Mouse (Mus musculus): ENCODE measurements around the gene Sh3rf1. TPM values are rescaled to one million over a fixed set of nuclear protein-coding genes. Genes with fewer than 3 reads are reported as not detected.

Gene Sh3rf1
- polyA plus RNA-seq, 1 experiment: 3.8 TPM

DNA sequence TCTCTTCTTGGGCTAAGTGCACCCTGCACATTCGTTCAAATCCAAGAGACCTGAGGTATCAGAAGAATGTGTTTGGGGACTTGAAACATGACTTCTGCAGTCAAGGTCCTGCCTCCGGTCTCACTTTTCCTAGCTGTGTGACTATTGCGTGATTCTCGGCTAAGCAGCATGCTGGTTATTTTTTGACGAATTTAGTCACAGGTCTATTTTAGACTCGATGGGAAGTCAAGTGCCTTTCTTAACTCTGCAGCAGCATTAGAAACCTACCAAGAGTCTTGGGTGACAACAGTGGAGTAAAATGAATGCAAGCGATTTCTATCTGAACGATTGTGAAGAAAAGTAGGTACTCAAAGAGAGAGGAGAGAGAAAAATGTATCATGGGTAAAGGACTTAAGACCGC lies 149.6 kb downstream of the Sh3rf1 start:
- TF ChIP-seq CTCF (IDR thresholded peaks at IDR 0.05; ENCODE audit: control insufficient read depth, insufficient read depth, insufficient read length) (no peak), MAX (IDR thresholded peaks at IDR 0.05) (no peak), MYOG (IDR thresholded peaks at IDR 0.05; ENCODE audit: control insufficient read depth, extremely low read depth, insufficient read length) (no peak)
- H3K79me3 ChIP-seq (ENCODE audit: low read depth): no peaks in the 10 kb centered on the region
- H3K79me2 ChIP-seq (ENCODE audit: control insufficient read depth, insufficient read depth): no peaks in the 10 kb centered on the region

DNA sequence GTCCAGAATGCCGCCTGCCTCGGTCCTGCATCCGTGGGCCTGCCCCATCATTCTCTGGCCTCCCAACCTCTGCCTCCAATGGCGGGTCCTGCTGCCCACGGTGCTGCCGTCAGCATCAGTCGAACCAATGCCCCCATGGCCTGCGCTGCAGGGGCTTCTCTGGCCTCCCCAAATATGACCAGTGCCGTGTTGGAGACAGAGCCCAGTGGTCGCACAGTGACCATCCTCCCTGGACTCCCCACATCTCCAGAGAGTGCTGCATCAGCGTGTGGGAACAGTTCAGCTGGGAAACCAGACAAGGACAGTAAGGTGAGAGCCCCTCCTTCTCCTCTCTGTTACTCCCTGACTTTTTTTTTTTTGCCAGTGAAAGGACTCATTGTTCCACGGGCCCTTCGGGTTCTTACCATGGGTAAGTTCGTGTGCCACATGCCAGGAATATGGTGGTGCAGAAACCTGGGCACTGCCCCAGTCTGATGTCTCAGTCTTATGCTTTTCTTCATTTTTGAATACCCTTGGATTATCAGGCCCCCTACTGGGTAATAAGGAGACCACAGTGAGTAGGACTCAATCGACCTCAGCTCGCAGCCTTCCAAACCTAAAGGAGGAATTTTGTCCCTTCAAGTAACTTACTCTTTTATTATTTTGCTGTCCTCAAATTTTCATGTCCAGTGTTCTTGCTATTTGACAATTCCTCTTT lies 150.5 kb downstream of the Sh3rf1 start:
- Histone ChIP-seq H3K79me3 (ENCODE audit: low read depth) (no peaks in the 10 kb centered on the region), H3K36me3 (ENCODE audit: control insufficient read depth, insufficient read depth) (peaks cover 6% of the 10 kb centered on the region), H3K27me3 (ENCODE audit: control insufficient read depth, insufficient read depth, insufficient read length) (no peaks in the 10 kb centered on the region), H3ac (ENCODE audit: control insufficient read depth, insufficient read length, low read depth) (no peak overlapping the region), H3K79me2 (ENCODE audit: control insufficient read depth, insufficient read depth) (no peaks in the 10 kb centered on the region), H3K4me3 (ENCODE audit: insufficient read depth, poor library complexity, severe bottlenecking) (no peak overlapping the region)
- no peak for TF ChIP-seq MYOD1 (IDR thresholded peaks at IDR 0.05; ENCODE audit: control insufficient read depth, insufficient read length, low read depth)
- TF ChIP-seq CEBPB (IDR thresholded peaks at IDR 0.05; ENCODE audit: low read depth): no peak
- TF ChIP-seq MAX (IDR thresholded peaks at IDR 0.05): no peak
- TF ChIP-seq MYOG (IDR thresholded peaks at IDR 0.05; ENCODE audit: control insufficient read depth, extremely low read depth, insufficient read length): no peak
- TF ChIP-seq FOSL1 (IDR thresholded peaks at IDR 0.05; ENCODE audit: insufficient read depth, low read length, poor library complexity, severe bottlenecking): no peak
- TF ChIP-seq CTCF (IDR thresholded peaks at IDR 0.05; ENCODE audit: control insufficient read depth, insufficient read depth, insufficient read length): no peak
- TF ChIP-seq USF1 (IDR thresholded peaks at IDR 0.05; ENCODE audit: low read depth): no peak

More for the DNA sequence above, 149.6 kb downstream of the Sh3rf1 start:
- peaks cover 6% of the 10 kb centered on the region for H3K36me3 ChIP-seq (ENCODE audit: control insufficient read depth, insufficient read depth)
- H3K27me3 ChIP-seq (ENCODE audit: control insufficient read depth, insufficient read depth, insufficient read length): no peaks in the 10 kb centered on the region
- no peak overlapping the region for H3K4me3 ChIP-seq (ENCODE audit: insufficient read depth, poor library complexity, severe bottlenecking)
- H3ac ChIP-seq (ENCODE audit: control insufficient read depth, insufficient read length, low read depth): no peak overlapping the region

DNA sequence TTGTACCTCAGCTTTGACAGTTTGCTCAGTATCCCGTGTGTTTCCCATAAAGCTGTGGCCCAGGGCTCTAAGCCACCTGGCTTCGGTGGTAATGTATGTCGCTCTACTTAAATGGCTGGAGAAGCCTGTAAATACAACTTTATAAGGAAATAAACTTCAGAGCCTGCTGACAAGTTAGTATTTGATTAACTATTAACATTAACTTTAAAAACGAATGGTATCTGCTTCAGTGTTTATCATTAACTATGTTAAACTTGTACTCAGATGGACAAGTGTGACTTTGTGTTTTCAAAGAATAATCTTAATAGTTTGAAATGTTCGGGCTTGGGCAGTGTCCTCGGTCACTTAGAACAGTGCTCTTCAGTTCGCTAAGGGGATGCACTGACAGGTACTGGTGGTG lies 151.5 kb downstream of the Sh3rf1 start:
- Histone ChIP-seq H3K27me3 (ENCODE audit: control insufficient read depth, insufficient read depth, insufficient read length) (no peaks in the 10 kb centered on the region), H3K36me3 (ENCODE audit: control insufficient read depth, insufficient read depth) (peaks cover 6% of the 10 kb centered on the region), H3ac (ENCODE audit: control insufficient read depth, insufficient read length, low read depth) (no peak overlapping the region), H3K79me3 (ENCODE audit: low read depth) (no peaks in the 10 kb centered on the region), H3K4me3 (ENCODE audit: insufficient read depth, poor library complexity, severe bottlenecking) (no peak overlapping the region), H3K79me2 (ENCODE audit: control insufficient read depth, insufficient read depth) (no peaks in the 10 kb centered on the region)
- TF ChIP-seq MYOG (IDR thresholded peaks at IDR 0.05; ENCODE audit: control insufficient read depth, extremely low read depth, insufficient read length) (no peak), MAX (IDR thresholded peaks at IDR 0.05) (no peak), CEBPB (IDR thresholded peaks at IDR 0.05; ENCODE audit: low read depth) (no peak), USF1 (IDR thresholded peaks at IDR 0.05; ENCODE audit: low read depth) (no peak), FOSL1 (IDR thresholded peaks at IDR 0.05; ENCODE audit: insufficient read depth, low read length, poor library complexity, severe bottlenecking) (no peak), MYOD1 (IDR thresholded peaks at IDR 0.05; ENCODE audit: control insufficient read depth, insufficient read length, low read depth) (no peak), CTCF (IDR thresholded peaks at IDR 0.05; ENCODE audit: control insufficient read depth, insufficient read depth, insufficient read length) (no peak)

DNA sequence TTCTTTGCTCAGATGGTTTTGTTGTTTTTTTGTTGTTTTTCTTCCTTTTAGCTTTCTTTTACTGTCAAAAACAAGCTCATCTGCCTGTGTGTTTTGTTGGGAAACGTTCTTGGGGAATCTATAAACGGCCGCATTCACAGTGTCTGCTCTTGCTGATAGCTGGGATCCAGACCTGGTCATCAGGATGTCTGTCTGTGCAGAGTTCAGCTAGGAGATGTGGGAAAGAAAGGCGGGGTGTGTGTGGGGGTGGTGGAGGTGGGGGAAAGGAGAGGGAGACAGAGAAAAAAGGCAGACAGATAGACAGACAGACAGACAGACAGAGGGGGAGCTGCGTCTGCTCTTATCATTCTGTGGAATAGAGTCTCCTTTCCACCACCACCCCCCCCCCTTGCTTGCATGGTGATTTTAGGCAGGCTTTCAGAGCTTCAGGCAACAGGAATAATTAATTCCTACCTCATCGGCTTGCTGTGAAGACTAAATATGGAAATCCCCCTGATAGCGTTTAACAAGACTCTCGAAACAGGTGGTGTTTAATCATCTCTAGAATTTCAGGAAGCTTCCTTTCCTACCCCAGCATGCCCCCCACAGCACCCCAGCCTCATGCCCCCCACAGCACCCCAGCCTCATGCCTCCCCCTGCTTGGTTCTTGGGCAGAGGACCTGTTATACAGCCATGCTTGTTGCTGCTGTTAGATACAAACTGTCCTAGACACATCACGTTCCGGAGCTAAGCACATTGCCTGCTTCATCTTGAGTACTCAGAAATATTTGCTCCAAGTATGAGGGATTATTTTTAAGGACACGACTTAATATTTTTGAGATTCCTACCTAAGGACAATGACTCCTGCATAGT lies 155.4 kb downstream of the Sh3rf1 start:
- TF ChIP-seq CEBPB (IDR thresholded peaks at IDR 0.05; ENCODE audit: low read depth): no peak
- no peak for TF ChIP-seq MYOD1 (IDR thresholded peaks at IDR 0.05; ENCODE audit: control insufficient read depth, insufficient read length, low read depth)
- no peak for TF ChIP-seq MAX (IDR thresholded peaks at IDR 0.05)
- TF ChIP-seq MYOG (IDR thresholded peaks at IDR 0.05; ENCODE audit: control insufficient read depth, extremely low read depth, insufficient read length): no peak
- no peak for TF ChIP-seq CTCF (IDR thresholded peaks at IDR 0.05; ENCODE audit: control insufficient read depth, insufficient read depth, insufficient read length)
- no peak for TF ChIP-seq FOSL1 (IDR thresholded peaks at IDR 0.05; ENCODE audit: insufficient read depth, low read length, poor library complexity, severe bottlenecking)
- TF ChIP-seq USF1 (IDR thresholded peaks at IDR 0.05; ENCODE audit: low read depth): no peak
- no peaks in the 10 kb centered on the region for H3K36me3 ChIP-seq (ENCODE audit: control insufficient read depth, insufficient read depth)
- no peaks in the 10 kb centered on the region for H3K27me3 ChIP-seq (ENCODE audit: control insufficient read depth, insufficient read depth, insufficient read length)
- no peak overlapping the region for H3ac ChIP-seq (ENCODE audit: control insufficient read depth, insufficient read length, low read depth)
- H3K79me3 ChIP-seq (ENCODE audit: low read depth): no peaks in the 10 kb centered on the region
- H3K4me3 ChIP-seq (ENCODE audit: insufficient read depth, poor library complexity, severe bottlenecking): no peak overlapping the region
- H3K79me2 ChIP-seq (ENCODE audit: control insufficient read depth, insufficient read depth): no peaks in the 10 kb centered on the region

DNA sequence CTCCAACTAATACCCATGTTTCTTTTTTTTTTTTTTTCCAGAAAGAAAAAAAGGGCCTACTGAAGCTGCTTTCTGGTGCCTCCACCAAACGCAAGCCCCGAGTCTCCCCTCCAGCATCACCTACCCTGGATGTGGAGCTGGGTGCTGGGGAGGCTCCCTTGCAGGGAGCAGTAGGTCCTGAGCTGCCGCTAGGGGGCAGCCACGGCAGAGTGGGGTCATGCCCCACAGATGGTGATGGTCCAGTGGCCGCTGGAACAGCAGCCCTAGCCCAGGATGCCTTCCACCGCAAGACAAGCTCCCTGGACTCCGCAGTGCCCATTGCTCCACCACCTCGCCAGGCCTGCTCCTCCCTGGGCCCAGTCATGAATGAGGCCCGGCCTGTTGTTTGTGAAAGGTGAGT lies 160.9 kb downstream of the Sh3rf1 start:
- Histone ChIP-seq H3K27me3 (ENCODE audit: control insufficient read depth, insufficient read depth, insufficient read length) (no peaks in the 10 kb centered on the region), H3K4me3 (ENCODE audit: insufficient read depth, poor library complexity, severe bottlenecking) (no peak overlapping the region), H3K79me3 (ENCODE audit: low read depth) (no peaks in the 10 kb centered on the region), H3K36me3 (ENCODE audit: control insufficient read depth, insufficient read depth) (peaks cover 9% of the 10 kb centered on the region), H3K79me2 (ENCODE audit: control insufficient read depth, insufficient read depth) (no peaks in the 10 kb centered on the region), H3ac (ENCODE audit: control insufficient read depth, insufficient read length, low read depth) (no peak overlapping the region)
- TF ChIP-seq CEBPB (IDR thresholded peaks at IDR 0.05; ENCODE audit: low read depth) (no peak), MAX (IDR thresholded peaks at IDR 0.05) (no peak)

Measured in C2C12 (cell line).